8 mouse cellular contexts compared by ENCODE assay signal in genomic region chr16:21321188-21322070, GRCm38 (mm10).
DNase-seq lines count a peak whose midpoint lies in the region; ATAC-seq lines count a peak whose summit lies in the region.

No protein-coding gene starts in this region.

- no peaks in the 10 kb centered on the region for H3K27me3 ChIP-seq in kidney, embryonic 14.5 days (ENCODE audit: control insufficient read depth, insufficient read depth, low read length)
- no peaks in the 10 kb centered on the region for H3K27me3 ChIP-seq in hindbrain, embryonic 11.5 days (ENCODE audit: control insufficient read depth, insufficient read depth, low read length)
- no peaks in the 10 kb centered on the region for H3K27me3 ChIP-seq in stomach, embryonic 16.5 days (ENCODE audit: control insufficient read depth, insufficient read depth, low read length)

- no peak overlapping the region for H3K27ac ChIP-seq in kidney, embryonic 14.5 days (ENCODE audit: low read depth, low read length)
- no peak overlapping the region for H3K27ac ChIP-seq in hindbrain, embryonic 11.5 days (ENCODE audit: low read depth, low read length)
- H3K27ac ChIP-seq in stomach, embryonic 16.5 days (ENCODE audit: low read length): peak overlapping the region; percentile 40; the same call in 1 of the 2 replicates

- H3K4me3 ChIP-seq in kidney, embryonic 14.5 days (ENCODE audit: low read length): no peak overlapping the region
- no peak overlapping the region for H3K4me3 ChIP-seq in hindbrain, embryonic 11.5 days (ENCODE audit: low read depth, low read length)
- H3K4me3 ChIP-seq in stomach, embryonic 16.5 days (replicated peaks; ENCODE audit: low read length): no peak overlapping the region

- 57% methylated on average over 18 of the region's 18 CpGs for WGBS in kidney, embryonic 14.5 days
- WGBS in hindbrain, embryonic 11.5 days: 51% methylated on average over 18 of the region's 18 CpGs
- WGBS in stomach, embryonic 16.5 days: 44% methylated on average over 18 of the region's 18 CpGs

- no peak overlapping the region for H3K4me2 ChIP-seq in kidney, embryonic 14.5 days (replicated peaks; ENCODE audit: low read depth, low read length)
- no peak overlapping the region for H3K4me2 ChIP-seq in hindbrain, embryonic 11.5 days (replicated peaks; ENCODE audit: low read depth, low read length)
- H3K4me2 ChIP-seq in stomach, embryonic 16.5 days (ENCODE audit: low read depth, low read length): no peak overlapping the region

- peak; percentile 56; the same call in 1 of the 2 replicates for ATAC-seq in kidney, embryonic 14.5 days (ENCODE audit: low FRiP score, low TSS enrichment)
- ATAC-seq in hindbrain, embryonic 11.5 days (ENCODE audit: low FRiP score): no peak
- no peak for ATAC-seq in stomach, embryonic 16.5 days (ENCODE audit: insufficient read depth, low FRiP score)

- H3K36me3 ChIP-seq in kidney, embryonic 14.5 days (ENCODE audit: control insufficient read depth, insufficient read depth, low read length): no peaks in the 10 kb centered on the region
- H3K36me3 ChIP-seq in hindbrain, embryonic 11.5 days (ENCODE audit: control insufficient read depth, insufficient read depth, low read length): no peaks in the 10 kb centered on the region
- no peaks in the 10 kb centered on the region for H3K36me3 ChIP-seq in stomach, embryonic 16.5 days (ENCODE audit: control insufficient read depth, insufficient read depth, low read length)

- H3K4me1 ChIP-seq in kidney, embryonic 14.5 days (ENCODE audit: control insufficient read depth, insufficient read depth, low read length): no peaks in the 10 kb centered on the region
- no peaks in the 10 kb centered on the region for H3K4me1 ChIP-seq in hindbrain, embryonic 11.5 days (replicated peaks; ENCODE audit: control insufficient read depth, insufficient read depth, low read length)
- peaks cover 34% of the 10 kb centered on the region for H3K4me1 ChIP-seq in stomach, embryonic 16.5 days (ENCODE audit: control insufficient read depth, insufficient read depth, low read length)

- H3K9ac ChIP-seq in kidney, embryonic 14.5 days (ENCODE audit: low read depth, low read length): no peak overlapping the region
- H3K9ac ChIP-seq in hindbrain, embryonic 11.5 days (ENCODE audit: low read depth, low read length): no peak overlapping the region
- H3K9ac ChIP-seq in stomach, embryonic 16.5 days (ENCODE audit: low read length): peak overlapping the region; percentile 24; the same call in 1 of the 2 replicates

- no peak for DNase-seq in kidney, adult 9 months
- peak; percentile 37 for DNase-seq in right cerebral cortex, postnatal 4 days
- DNase-seq in right cerebral cortex, adult 18-20 months: no peak
- peak; percentile 40 for DNase-seq in hindbrain, embryonic 11.5 days (ENCODE audit: low spot score)
- no peak for DNase-seq in right cerebral cortex, postnatal 36 days (ENCODE audit: low spot score in 2 of 2)
- no peak for DNase-seq in T-cell, adult 2 months (ENCODE audit: low spot score)

- no peaks in the 10 kb centered on the region for H3K9me3 ChIP-seq in kidney, embryonic 14.5 days (ENCODE audit: control insufficient read depth, low read length)
- H3K9me3 ChIP-seq in hindbrain, embryonic 11.5 days (ENCODE audit: control insufficient read depth, low read length): no peaks in the 10 kb centered on the region
- H3K9me3 ChIP-seq in stomach, embryonic 16.5 days (replicated peaks; ENCODE audit: control insufficient read depth, low read length): 0 out of 2 replicates have a peak, but pooled peaks cover 3% of the 10 kb centered on the region

Comparison
In these comparisons a context has a peak if more than half of its experiments do, and no peak if none do; other contexts are left out.
1. DNase-seq: peak in right cerebral cortex, postnatal 4 days (single experiment) and hindbrain, embryonic 11.5 days (single experiment); none in kidney, adult 9 months (single experiment), right cerebral cortex, adult 18-20 months (single experiment), right cerebral cortex, postnatal 36 days (0 of 2) and T-cell, adult 2 months (single experiment).